Mouse (Mus musculus): ENCODE data around the gene Ubac2. TPM values are rescaled to one million over a fixed set of nuclear protein-coding genes. Genes with fewer than 3 reads are reported as not detected.

Ubac2 gene
- total RNA-seq, 4 experiments from 2014 or later: 29.4 to 37.1 (median 32.7) TPM

DNA sequence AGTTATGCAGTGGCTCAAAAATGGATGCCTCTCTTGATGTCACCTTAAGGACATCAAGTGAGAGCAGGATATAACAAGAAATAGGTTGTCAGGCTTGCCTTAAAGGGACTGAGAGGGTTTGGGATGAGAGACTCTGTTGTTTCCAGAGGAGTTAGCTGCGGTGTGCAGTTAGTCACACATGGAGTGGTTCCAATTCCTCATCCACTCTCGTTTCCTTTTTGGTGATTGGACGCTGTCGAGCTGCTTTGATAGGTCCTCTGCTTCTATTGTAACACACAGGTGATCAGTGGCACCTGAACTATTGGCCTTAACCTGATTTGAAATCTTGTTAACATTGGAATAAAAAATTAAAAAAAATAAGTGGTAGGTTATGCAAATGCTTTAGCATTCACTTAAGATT is 44.3 kb downstream of the Ubac2 start:
- DNase-seq (ENCODE audit: low spot score in 2 of 2): no peak

DNA sequence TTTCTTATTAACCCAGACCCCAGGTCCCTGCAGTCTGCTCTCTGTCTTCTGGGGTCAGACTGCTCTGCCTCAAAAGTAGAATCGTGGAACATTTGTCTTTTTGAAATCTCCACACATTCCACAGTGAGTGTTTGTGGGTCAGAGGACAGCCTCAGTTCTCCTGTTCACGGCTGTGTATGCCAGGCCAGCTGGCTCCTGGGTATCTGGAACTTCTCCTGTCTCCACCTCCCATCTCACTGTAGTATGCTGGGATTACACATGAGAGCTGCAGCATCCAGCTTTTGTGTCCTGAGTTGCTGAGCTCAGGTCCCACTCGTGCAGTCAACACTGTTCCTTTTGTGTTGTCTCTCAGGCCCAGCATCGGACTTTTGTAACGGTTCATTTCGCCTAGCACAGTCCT is 46.5 kb downstream of the Ubac2 start:
- DNase-seq (ENCODE audit: low spot score in 2 of 2): no peak

DNA sequence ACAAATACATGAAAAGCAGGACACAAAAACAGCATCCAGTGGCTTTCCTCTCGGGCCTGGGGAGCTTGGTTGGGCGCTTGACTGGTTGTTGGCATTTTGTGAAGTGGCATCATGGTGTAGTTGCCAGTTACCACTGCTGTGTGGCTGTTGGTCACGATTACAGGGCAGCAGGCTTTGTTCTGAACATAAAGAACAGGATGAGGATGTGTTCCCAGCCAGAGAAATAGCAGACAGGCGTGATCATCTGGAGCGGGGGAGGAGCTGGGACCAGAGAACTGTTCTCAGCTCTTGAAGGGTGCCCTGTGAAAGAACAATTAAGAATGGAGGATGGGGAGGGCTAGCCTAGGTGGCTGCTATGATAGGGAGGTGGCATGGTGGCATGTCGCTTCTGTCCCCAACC is 48.5 kb downstream of the Ubac2 start:
- DNase-seq (ENCODE audit: low spot score in 2 of 2): no peak

DNA sequence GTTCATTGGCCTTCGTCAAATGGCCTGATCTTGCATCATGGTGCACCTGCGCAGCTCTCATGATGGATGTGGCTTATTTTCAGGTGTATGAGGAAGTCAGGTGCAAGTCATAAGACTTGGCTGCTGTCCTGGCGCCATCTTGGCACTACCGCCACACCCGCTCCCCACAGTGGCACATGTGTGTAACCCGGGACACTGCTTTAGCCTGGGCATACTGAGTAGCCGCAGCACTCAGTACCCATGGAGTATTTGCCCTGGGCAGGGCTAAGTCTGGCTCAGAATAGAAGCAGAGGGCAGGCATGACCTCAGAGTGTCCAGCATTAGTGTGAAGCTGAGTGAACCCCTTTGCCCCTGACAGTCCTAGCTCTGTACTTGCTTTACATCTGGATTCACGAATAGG is 49.0 kb downstream of the Ubac2 start:
- DNase-seq (ENCODE audit: low spot score in 2 of 2): no peak

DNA sequence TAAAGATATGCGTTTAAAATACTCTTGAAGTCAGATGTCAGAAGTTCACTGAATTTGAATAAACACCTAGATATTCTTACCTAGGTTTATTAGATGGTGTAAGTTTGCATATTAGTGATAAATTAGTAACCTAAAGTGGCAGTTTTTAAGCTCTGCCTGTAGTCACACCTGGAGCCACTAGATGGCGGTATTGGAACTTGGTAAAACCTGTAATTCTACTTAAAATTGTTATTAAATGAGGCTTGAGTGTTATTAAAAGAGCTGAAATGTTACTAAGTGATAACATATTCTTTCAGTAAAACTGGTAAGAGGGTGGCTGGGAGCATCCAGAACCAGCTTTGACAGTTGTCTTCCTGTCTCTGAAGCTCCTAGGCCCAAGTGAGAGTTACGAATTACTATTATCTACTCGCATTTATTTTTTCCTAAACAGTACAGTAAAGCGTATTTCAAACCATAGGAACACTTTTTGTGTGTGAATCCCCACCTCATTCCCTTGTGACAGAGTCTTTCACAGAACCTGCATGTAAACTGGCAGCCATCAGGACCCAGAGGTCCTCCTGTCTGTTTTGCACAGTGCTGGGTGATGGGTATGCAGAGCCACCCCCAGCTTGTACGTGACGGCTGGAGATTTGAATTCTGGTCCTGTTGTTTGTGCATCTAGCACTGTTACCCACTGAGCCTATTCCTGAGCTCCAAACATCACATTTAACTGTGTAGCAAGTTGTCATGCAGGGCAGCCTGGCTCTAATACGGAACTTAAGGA is 50.1 kb downstream of the Ubac2 start:
- DNase-seq (ENCODE audit: low spot score in 2 of 2): no peak

DNA sequence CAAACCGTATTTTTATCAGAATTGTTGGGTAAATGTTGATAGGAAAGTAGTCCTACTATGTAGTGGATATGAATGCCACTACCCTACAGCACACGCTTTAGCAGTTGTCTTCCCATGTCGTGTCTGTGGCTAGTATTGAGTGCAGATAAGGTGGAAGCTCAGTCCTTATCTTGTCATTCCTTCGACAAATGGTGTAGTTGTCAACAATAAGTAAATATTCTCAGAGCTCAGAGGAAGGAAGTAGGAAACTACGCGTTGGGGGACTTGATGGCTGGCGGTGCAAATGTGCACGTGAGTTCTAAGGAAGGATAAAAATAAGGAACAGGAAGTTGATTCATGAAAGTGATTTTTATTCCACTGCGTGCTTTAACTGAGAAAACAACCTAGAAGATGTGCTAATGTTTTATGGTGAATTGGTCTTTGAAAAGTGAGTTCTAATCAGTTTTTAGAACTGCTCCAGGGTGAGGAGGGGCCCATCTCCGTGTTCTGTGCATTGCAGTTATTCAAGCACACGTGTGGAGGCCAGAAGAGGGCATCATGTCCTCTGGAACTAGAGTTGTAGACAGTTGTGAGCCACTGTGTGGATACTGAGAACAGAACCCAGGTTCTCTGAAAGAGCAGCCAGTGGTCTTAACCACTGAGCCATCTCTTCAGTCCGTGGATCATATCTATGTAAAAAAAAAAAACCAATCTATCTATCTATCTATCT is 51.0 kb downstream of the Ubac2 start:
- no peak for DNase-seq (ENCODE audit: low spot score in 2 of 2)

DNA sequence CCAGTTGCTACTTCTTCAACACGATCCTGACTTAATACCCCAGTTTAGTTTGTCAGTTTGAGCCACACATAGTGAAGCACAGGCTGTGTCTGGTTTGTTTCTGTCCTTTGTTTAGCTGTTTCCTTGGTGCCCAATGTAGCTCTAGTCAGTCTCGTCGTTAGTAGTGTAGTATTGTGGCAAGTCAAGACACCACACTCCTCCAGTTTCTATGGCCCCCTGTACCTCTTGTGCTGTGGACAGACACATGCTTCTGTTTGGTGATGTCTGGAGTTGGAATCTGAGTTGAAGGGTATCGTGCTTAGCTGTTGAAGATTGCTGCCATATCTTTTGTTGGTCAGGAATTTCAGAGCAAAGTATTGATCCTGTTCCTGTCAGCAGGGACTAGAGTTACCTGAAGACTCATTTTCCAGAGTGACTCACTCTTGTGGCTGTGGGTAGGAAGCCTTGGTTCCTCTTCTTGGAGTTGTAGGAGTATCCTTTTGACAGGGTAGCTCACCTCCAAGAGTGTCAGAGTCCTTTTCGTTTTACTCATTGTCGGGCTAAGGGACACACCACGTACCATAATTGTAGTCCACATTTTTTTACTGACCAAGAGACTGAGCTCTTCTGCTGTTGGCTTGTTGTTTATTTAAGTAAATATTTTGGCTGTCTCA is 52.4 kb downstream of the Ubac2 start:
- no peak for DNase-seq (ENCODE audit: low spot score in 2 of 2)

DNA sequence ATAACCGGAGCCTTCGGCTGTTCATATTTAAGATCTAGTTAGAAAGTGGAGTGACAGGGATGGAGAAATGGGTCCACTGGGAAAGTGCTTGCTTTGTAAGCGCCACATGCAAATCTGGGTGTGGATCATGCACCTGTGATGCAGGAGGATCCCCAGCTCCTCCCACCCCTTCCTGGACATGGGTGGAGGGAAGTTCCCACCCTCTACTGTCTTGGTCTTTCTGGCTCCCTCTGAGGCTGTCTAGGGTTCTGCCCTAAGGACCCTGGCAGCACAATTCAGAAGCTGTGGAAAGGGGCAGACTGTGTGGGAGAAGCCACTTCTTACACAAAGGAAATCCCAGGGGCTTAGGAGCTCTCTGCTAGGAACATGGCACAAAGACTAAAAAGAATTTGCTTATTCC is 53.2 kb downstream of the Ubac2 start:
- DNase-seq (ENCODE audit: low spot score in 2 of 2): no peak

DNA sequence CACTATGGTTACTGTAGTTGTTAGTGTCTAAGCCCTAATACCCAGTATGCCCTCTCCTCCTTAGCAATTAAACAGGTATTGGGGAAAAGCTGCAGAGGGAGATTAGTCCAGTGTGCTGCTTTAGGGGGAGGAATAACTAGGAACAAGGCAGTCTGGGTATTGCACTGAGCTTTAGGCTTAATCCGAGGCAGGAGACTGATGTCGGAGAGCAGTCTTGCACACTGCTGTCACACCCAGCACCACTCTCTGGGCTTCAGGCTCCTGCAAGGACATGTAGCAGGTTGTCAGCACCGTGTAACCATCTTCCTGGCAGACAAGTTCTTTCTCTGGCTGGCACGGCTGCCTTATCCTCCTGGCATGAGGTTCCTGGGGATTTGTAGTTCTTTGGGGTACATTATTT is 53.8 kb downstream of the Ubac2 start:
- no peak for DNase-seq (ENCODE audit: low spot score in 2 of 2)

DNA sequence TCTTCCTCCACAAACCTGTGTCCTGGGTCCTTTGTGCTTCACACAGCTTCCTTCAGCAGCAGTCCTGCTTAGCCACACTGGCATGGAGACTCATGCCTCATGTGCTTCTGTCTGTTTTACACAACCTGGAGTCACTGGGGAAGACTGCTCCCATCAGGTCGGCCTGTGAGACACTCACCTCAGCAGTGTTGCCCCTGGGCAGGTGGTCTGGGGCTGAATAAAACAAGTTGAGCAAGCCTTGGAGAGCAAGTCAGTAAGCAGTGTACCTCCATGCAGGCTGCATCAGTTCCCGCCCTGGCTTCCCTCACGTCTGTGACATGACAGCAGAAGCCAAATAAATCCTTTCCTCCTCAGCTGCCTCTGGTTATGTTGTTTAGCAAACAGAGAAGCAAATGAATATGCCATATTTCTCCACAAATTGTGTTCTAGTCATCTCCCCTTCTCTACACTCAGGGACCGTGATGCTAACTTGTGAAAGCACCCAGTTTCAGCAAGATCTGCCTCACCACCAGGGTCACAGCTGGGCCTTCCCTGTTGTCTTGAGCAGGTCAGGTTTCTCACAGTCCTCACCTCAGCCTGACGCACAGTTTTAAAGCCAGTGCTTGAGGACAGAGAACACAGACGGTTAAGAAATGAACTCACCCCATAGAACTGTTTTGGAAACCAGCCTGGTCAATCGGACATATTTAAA is 55.6 kb downstream of the Ubac2 start:
- DNase-seq (ENCODE audit: low spot score in 2 of 2): no peak

DNA sequence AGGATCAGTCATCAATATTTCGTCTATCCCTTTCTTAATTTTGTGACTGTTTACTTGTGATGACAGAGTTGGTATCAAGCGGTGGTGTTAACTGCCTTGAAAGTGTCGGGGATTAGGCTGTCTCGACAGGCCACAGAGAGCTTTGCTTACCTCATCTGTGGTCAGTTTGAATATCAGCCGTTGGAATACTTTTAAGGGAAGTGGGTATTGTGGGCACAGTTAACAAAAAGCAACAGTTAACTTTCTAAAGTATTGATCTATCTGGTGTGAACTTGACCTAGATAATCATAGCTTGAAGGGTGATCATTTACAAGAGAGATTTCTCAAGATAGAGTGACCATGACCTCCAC is 56.2 kb downstream of the Ubac2 start:
- DNase-seq (ENCODE audit: low spot score in 2 of 2): no peak

DNA sequence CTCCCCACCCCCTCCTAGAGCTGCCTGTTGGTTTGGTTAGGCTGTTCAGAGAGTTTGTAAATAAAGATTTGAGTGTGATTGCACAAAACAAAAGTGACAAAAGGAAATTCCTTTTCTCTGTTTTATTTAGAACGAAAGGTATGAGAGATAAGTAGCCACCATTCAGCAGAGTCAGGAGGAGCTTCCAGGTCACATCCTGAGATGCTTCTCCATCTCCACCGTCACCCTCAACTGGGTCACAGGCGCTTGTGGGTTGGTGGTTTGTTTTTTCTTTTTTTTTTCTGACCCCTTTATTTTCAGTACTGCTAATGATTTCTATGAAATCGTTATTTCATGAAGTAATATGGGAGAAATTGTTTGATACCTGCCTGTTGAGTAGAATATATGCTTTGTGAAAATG is 57.9 kb downstream of the Ubac2 start:
- DNase-seq (ENCODE audit: low spot score in 2 of 2): no peak

DNA sequence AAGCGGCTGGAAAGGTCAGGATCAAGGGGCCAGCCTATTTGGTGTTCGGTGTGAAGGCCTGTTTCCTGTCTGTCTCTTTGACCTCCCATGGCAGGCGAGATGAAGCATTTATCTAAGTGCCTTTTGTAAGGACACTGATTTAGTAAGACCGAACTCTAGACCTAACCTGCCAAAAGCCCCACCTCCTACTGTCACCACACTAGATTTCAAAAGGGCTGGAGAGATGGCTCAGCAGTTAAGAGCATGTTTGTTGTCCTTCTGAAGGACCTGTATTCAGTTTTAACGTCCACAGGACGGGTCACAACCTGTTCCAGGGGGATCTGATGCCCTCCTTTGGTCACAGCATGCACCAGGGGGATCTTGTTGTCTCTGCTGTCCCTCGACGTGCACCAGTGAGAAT is 58.4 kb downstream of the Ubac2 start:
- DNase-seq (ENCODE audit: low spot score in 2 of 2): no peak

DNA sequence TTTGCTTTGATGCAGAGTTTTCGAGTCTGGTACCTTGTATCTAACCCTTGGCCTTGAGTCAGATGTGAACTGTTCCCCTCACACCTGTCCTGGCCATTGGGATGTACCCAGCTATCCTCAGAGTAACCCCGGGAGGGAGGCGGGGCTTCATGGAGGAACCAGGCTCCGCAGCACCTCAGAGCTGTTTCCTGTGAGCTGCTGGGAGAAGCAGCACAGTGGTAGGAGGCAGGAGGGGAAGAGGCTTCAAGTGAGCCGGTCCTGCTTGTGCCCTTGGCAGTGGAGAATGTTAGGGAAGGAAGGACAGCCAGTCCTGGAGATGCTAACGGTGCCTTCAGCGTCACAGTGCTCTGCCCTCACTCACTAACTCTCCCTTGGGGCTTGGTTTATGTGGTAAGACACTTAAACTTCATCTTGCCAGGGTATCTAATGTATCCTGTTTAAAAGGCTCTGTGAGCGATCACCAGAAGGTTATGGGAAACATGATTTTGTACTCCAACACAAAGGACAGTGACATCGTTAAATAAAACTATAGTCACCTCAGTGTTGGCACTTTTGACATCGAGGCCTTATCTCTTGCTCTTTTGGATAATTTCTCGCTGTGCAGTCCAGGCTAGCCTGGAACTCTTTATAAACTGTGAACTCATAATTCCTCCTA is 59.3 kb downstream of the Ubac2 start:
- DNase-seq (ENCODE audit: low spot score in 2 of 2): no peak

DNA sequence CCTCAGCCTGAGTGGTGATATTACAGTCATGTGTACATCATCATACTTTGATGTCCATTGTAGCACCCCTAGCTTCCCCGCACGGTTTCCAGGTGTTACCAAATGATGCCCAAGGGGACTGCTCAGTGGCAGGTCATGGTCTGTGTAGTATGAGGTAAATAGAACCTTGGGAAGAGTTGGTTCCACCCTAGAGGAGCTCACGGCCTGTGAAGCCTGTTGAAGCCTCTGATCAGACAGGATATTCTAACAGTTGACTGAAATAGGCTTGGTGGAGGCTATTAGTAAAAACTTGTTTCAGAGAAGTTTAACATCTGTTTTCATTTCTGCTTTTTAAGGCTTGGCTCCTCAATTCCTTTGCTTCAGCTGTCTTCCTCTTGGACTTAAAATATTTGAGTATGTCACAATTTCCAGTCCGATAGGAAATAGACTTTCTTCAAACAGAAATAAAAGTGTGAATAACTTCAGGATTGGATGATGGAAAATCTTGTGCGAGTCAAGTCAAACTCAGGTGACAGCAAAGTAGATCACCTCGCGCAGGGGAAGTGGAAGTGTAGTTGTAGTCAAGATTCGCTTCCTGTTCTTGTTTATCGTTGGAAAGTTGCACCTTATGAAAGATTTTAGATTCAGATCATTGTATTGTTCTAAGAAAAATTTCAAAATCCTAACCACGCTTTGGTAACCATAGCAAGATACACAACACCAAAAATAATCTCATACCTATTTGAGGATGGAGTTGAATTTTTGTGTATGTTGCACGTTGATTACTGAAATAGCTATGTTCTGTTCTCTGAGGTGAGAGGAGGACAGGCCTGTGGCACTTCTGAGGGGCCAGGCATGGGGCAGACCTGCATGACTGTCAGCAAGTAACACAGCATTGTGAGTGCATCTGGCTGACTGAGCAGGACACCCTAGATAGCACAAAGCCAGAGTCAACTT is 60.1 kb downstream of the Ubac2 start:
- no peak for DNase-seq (ENCODE audit: low spot score in 2 of 2)

DNA sequence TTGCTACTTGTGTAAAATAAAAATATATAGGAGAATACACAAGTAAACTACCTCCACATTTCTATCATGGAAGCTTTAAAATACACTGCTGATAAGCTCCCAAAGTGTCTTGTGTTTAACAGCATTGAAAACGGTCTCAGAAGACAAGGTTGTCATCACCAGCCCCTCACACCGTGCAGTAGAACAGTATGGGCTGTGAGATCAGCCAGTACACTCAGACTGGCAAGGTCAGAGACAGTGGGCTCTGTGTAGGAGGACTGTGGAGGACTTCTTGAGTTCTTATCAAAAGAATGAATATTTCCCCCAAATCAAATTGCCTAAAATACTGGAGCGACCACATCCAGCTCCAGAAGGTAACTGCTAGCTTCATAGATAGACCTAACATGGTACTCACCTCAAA is 61.2 kb downstream of the Ubac2 start:
- DNase-seq (ENCODE audit: low spot score in 2 of 2): no peak

DNA sequence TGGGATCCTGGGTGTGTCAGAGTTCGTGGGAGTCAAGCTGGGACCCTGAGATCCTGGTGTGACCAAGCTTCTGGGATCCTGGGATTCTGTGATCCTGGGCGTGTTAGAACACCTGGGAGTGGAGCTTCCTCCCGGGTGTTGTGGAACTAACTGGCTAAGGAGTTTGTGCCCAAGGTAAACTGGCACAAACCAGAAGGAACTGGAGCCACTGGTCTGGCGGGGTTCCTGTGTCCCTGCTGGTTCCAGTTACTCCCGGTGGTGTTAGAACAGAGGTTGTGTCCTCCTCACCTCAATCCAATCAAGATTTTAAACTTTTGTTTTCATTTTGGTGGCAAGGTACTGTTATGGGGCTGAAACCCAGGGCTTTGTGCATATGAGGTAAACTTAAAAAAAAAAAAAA is 67.7 kb downstream of the Ubac2 start:
- no peak for DNase-seq (ENCODE audit: low spot score in 2 of 2)

DNA sequence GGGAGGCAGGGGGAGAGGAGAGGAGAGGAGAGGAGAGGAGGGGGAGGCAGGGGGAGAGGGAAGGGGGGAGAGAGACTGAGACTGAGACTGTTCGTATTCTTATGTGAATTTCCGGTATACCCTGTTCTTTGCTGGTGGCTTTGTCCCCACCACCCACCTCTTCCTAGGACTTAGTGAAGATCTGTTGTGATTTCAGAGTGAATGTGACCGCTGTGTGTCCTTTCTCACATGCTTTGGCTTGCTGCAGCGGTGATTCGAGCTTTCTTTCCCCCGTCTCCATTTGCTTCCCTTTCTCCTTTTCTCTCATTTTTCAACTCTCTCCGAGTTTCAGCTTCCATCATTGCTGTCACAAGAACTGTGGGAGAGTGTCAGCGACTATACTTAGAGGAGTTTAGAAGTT is 68.3 kb downstream of the Ubac2 start:
- no peak for DNase-seq (ENCODE audit: low spot score in 2 of 2)

DNA sequence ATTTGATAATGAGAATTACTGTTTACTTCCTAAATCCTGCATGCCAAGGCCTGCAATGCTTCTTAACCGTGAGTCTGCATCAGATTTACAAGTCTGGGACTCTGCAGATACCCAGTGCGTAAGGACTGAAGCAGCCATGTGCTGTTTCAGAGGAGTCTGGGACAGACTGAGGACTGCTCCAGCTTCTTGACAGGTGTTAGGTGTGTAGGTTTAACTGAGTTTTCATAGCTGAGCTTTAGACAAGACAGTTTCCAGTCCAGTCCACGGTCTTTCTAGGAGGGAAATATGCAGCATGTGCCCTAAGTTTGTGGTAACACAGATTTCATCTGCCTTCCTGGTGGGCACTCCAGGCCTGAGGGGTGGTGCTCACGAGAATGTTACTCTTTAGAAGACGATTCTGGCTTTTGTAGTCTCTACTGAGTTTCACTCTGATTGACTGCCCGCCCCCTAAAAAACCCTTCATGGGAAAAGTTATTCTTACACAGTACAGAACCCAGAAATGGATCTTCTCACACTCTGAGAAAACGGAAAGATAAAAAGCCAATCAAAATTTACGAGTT is 68.9 kb downstream of the Ubac2 start:
- DNase-seq (ENCODE audit: low spot score in 2 of 2): no peak

DNA sequence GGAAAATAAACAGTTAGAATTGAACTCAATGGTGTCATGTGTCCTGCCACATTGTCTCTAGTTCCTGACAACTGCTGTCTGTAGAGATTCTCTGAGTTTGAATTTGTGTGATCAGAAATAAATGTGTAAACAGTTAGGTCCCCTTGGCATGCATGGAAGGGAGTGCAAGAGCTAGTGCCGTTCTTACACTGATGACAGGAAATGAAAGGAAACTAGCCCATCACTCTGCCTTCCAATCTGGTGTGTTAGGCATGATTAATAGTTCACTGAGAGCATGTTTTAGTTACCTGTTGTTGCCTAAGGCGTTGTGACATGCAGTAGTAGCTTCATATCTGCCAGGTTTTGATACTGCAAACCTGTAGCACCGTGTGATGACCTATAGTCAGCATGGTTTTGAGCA is 69.5 kb downstream of the Ubac2 start:
- no peak for DNase-seq (ENCODE audit: low spot score in 2 of 2)
